Mouse (Mus musculus) stomach, embryonic 16.5 days (tissue): Measurements from ENCODE around the gene Gm49321. TPM values are rescaled to one million over a fixed set of nuclear protein-coding genes. Genes with fewer than 3 reads are reported as not detected.

Experiments used
- ATAC-seq: fragments of 200-750 bp; cut with Nextera tagmentation; 2 replicates; pipeline ENCODE4 v1.8.0; 2017; ENCODE audit warnings: moderate number of reproducible peaks, moderate TSS enrichment; ENCODE audit not compliant: insufficient read depth, low FRiP score
- H3K27ac ChIP-seq: fragments of 300-500 bp; sonication (generic); 2 replicates; pipeline ENCODE4 v1.5.1; 2014; ENCODE audit warnings: low read length
- H3K27me3 ChIP-seq: fragments of 300-500 bp; sonication (generic); 2 replicates; pipeline ENCODE4 v1.6.1; 2014; ENCODE audit warnings: low read length, control low read depth, mixed read lengths; ENCODE audit not compliant: control insufficient read depth, insufficient read depth
- H3K36me3 ChIP-seq: fragments of 300-500 bp; sonication (generic); 2 replicates; pipeline ENCODE4 v1.6.1; 2014; ENCODE audit warnings: low read length; ENCODE audit not compliant: control insufficient read depth, insufficient read depth
- H3K4me1 ChIP-seq: fragments of 300-500 bp; sonication (generic); 2 replicates; pipeline ENCODE4 v1.6.1; 2014; ENCODE audit warnings: low read length, control low read depth, mixed read lengths; ENCODE audit not compliant: control insufficient read depth, insufficient read depth
- H3K4me2 ChIP-seq: fragments of 300-500 bp; sonication (generic); 2 replicates; pipeline ENCODE4 v1.6.1; 2014; ENCODE audit warnings: low read depth, low read length, mixed read lengths
- H3K4me3 ChIP-seq: fragments of 300-500 bp; sonication (generic); replicated peaks from 2 replicates; pipeline ENCODE4 v1.5.1; 2014; ENCODE audit warnings: mild to moderate bottlenecking, low read length
- H3K9ac ChIP-seq: fragments of 300-500 bp; sonication (generic); 2 replicates; pipeline ENCODE4 v1.6.1; 2014; ENCODE audit warnings: low read length
- H3K9me3 ChIP-seq: fragments of 300-500 bp; sonication (generic); replicated peaks from 2 replicates; pipeline ENCODE4 v1.6.1; 2016; ENCODE audit warnings: low read length, control low read depth; ENCODE audit not compliant: control insufficient read depth
- WGBS: fragments of 180-500 bp; shearing (Covaris S2); extraction: QIAGEN DNeasy Blood & Tissue Kit; methylation state at CpG from one replicate; pipeline ENCODE4 v1.1.7; 2014; 5-methylcytosine and 5-hydroxymethylcytosine counted together
- polyA plus RNA-seq: library from polyadenylated mRNA; unstranded; fragments of >200 nt; fragmentation: Nextera tagmentation; extraction: Ambion mirVana; gene quantifications from 2 replicates; pipeline ENCODE4 v1.2.1, GENCODE M21; 2015

Gene Gm49321
- polyA plus RNA-seq, 1 experiment from 2014 or later: 12.3 TPM

DNA sequence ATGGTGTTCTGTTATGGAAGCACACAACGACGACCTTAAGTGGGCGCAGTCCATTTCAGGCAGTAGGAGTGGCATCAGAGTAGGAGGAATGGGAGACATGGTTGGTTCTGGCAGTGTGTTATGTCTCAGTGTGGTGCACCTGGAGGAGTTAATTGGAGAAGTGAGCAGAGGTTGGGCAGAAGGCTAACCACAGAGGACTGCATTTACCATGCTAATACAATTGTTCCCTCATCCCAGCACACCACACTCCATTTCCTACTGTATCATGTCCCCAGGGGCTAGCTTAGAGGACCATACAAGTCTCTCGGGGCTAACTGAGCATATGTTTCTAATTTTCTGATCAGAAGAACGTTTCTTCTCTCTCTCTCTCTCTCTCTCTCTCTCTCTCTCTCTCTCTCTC, 78.0 kb downstream of the Gm49321 start:
- ATAC-seq: no peak
- Histone ChIP-seq H3K9ac (no peak overlapping the region), H3K36me3 (no peaks in the 10 kb centered on the region), H3K27me3 (no peaks in the 10 kb centered on the region), H3K9me3 (no peaks in the 10 kb centered on the region), H3K4me2 (no peak overlapping the region), H3K4me1 (no peaks in the 10 kb centered on the region; the same call in 1 of the 2 replicates), H3K4me3 (no peak overlapping the region), H3K27ac (no peak overlapping the region)
- WGBS: 82% methylated on average over 5 of the region's 5 CpGs

Other genes starting within 250 kb of the Gm49321 start
- 42.7 and 49.0 TPM in 2 replicates for gene Hif1a, start 36.3 kb upstream of the Gm49321 start, polyA plus RNA-seq
- 19.6 and 21.2 TPM in 2 replicates for gene Snapc1, start 26.8 kb downstream of the Gm49321 start, polyA plus RNA-seq
- 3.7 and 4.7 TPM in 2 replicates for gene Syt16, start 60.0 kb downstream of the Gm49321 start, polyA plus RNA-seq